Mouse (Mus musculus) intestine, embryonic 16.5 days (tissue): ENCODE data around the gene Ano8. TPM values are rescaled to one million over a fixed set of nuclear protein-coding genes. Genes with fewer than 3 reads are reported as not detected.

ENCODE experiments used
- ATAC-seq: fragments of 200-750 bp; cut with Nextera tagmentation; 2 replicates; pipeline ENCODE4 v1.8.0; 2017; ENCODE audit warnings: moderate TSS enrichment, moderate library complexity
- H3K27ac ChIP-seq: fragments of 300-500 bp; sonication (generic); 2 replicates; pipeline ENCODE4 v1.5.1; 2014; ENCODE audit warnings: mild to moderate bottlenecking, low read length
- H3K27me3 ChIP-seq: fragments of 300-500 bp; sonication (generic); replicated peaks from 2 replicates; pipeline ENCODE4 v1.6.1; 2014; ENCODE audit warnings: low read length, control low read depth, mixed read lengths; ENCODE audit not compliant: control insufficient read depth, insufficient read depth
- H3K36me3 ChIP-seq: fragments of 300-500 bp; sonication (generic); 2 replicates; pipeline ENCODE4 v1.6.1; 2014; ENCODE audit warnings: low read length, control low read depth; ENCODE audit not compliant: control insufficient read depth, insufficient read depth
- H3K4me1 ChIP-seq: fragments of 300-500 bp; sonication (generic); 2 replicates; pipeline ENCODE4 v1.6.1; 2014; ENCODE audit warnings: low read length, control low read depth, mixed read lengths; ENCODE audit not compliant: control insufficient read depth, insufficient read depth
- H3K4me2 ChIP-seq: fragments of 300-500 bp; sonication (generic); 2 replicates; pipeline ENCODE4 v1.6.1; 2014; ENCODE audit warnings: low read depth, low read length, control low read depth
- H3K4me3 ChIP-seq: fragments of 300-500 bp; sonication (generic); 2 replicates; pipeline ENCODE4 v1.5.1; 2014; ENCODE audit warnings: mild to moderate bottlenecking, low read length
- H3K9ac ChIP-seq: fragments of 300-500 bp; sonication (generic); 2 replicates; pipeline ENCODE4 v1.6.1; 2014; ENCODE audit warnings: low read depth, low read length
- H3K9me3 ChIP-seq: fragments of 300-500 bp; sonication (generic); 2 replicates; pipeline ENCODE4 v1.6.1; 2016; ENCODE audit warnings: low read length, control low read depth; ENCODE audit not compliant: control insufficient read depth
- whole genome bisulfite sequencing: fragments of 180-500 bp; shearing (Covaris S2); extraction: QIAGEN DNeasy Blood & Tissue Kit; methylation state at CpG from one replicate; pipeline ENCODE4 v1.1.7; 2014; 5-methylcytosine and 5-hydroxymethylcytosine counted together
- polyA plus RNA-seq: library from polyadenylated mRNA; unstranded; fragments of >200 nt; fragmentation: Nextera tagmentation; extraction: Ambion mirVana; gene quantifications from 2 replicates; pipeline ENCODE4 v1.2.1, GENCODE M21; 2015

Gene Ano8
- polyA plus RNA-seq, 1 experiment from 2014 or later: 0.20 TPM

- ATAC-seq: no peak
These were observed 19.6 kb upstream of the Ano8 start for GRCm38 (mm10) chr8:71505326-71505725.

GRCm38 (mm10) chr8:71504349-71504748 lies 18.6 kb upstream of the Ano8 start:
- no peak overlapping the region for H3K27ac ChIP-seq
- H3K4me2 ChIP-seq: no peak overlapping the region
- H3K9ac ChIP-seq: no peak overlapping the region
- H3K4me1 ChIP-seq: peaks cover 13% of the 10 kb centered on the region
- H3K27me3 ChIP-seq: peaks cover 29% of the 10 kb centered on the region
- no peak overlapping the region for H3K4me3 ChIP-seq
- H3K9me3 ChIP-seq: no peaks in the 10 kb centered on the region
- WGBS: 84% methylated on average over 4 of the region's 4 CpGs
- no peaks in the 10 kb centered on the region for H3K36me3 ChIP-seq
- no peak for ATAC-seq

More at GRCm38 (mm10) chr8:71505326-71505725, 19.6 kb upstream of the Ano8 start:
- Histone ChIP-seq H3K9ac (no peak overlapping the region), H3K4me3 (no peak overlapping the region), H3K9me3 (no peaks in the 10 kb centered on the region), H3K27me3 (peaks cover 29% of the 10 kb centered on the region), H3K4me2 (no peak overlapping the region), H3K27ac (no peak overlapping the region), H3K36me3 (no peaks in the 10 kb centered on the region), H3K4me1 (peaks cover 16% of the 10 kb centered on the region; the same call in 1 of the 2 replicates)
- WGBS: 88% methylated on average over 4 of the region's 4 CpGs

DNA sequence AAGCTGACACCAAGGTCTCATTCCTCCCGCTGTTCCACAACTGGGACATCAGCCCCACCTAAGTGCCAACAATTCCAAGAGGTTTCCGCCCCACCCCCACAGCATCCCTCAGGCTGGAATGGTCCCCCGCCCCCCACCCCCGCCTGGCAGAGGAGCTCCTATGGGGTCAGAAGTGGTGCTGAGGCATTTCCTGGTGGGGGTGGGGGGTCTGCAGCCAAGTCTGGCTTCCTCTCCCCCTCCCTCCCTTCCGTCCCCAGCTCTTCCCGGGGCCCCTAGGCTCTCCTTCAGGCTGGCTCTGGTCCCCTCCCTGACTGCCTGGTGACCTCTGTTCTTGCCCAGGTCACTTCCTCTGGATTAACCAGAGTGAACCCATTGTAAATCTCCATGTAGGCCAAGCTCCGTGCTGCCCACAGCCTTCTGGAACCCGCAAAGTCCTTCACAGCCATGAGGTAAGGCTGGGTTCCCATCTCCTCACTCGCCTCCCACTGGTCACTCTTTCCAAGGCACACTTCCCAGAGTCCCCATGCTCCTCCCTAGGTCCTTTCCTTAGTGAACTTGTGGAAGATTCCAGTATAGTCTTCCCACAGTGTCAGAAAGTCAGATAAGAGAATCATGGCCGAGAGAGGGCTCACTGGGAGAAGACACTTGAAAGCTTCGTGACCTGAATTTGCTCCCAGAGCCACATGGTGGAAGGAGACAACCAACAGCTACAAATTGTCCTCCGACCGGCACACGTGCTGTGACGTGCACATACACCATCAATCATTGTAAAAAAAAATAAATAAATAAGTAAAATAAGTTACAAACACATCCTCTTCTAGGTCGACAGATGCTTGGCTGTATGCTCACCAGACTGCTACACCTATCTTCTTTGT lies 13.3 kb upstream of the Ano8 start:
- H3K9me3 ChIP-seq: no peaks in the 10 kb centered on the region
- H3K4me2 ChIP-seq: no peak overlapping the region
- no peaks in the 10 kb centered on the region for H3K27me3 ChIP-seq
- peak overlapping the region; percentile 41 for H3K27ac ChIP-seq
- H3K9ac ChIP-seq: no peak overlapping the region
- peaks cover 27% of the 10 kb centered on the region for H3K4me1 ChIP-seq
- 0 out of 2 replicates have a peak, but pooled peaks cover under 1% of the 10 kb centered on the region for H3K36me3 ChIP-seq
- ATAC-seq: peak; percentile 12; the same call in 1 of the 2 replicates
- no peak overlapping the region for H3K4me3 ChIP-seq
- WGBS: 29% methylated on average over 16 of the region's 16 CpGs

DNA sequence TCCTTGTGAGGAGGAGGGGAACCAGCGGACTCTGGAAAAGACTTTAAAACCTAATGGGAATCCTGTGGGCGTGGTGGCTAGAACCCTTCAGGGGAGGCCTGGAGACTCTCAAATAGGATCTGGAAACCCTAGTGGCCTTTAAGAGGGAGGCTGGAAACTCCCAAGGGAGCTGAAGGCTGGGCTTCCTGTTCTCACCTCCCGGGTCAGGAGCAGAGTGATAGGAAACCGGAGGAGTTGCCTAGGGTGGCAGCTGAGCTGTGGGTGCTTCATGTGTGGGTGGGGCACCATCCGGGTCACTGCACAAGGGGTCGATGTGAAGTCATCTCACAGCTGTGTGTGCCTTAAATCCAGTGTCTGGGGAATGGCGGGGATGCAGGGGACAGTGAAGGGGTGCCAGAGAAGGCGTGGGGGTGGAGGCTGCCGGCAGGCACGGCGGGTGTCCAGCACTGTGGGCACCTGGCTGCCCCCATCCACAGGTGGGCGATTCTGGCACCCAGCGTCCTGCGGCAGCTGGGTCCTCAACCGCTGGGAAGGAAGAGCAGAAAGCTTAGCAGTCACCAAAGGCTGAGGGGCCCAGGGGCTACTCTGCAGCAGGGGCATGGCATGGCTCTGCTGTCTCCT lies 12.2 kb upstream of the Ano8 start:
- Histone ChIP-seq H3K36me3 (0 out of 2 replicates have a peak, but pooled peaks cover 2% of the 10 kb centered on the region), H3K4me1 (peaks cover 27% of the 10 kb centered on the region), H3K27ac (peak overlapping the region; percentile 41; the same call in 1 of the 2 replicates), H3K27me3 (no peaks in the 10 kb centered on the region), H3K4me2 (no peak overlapping the region), H3K9ac (peak overlapping the region; percentile 38; the same call in 1 of the 2 replicates), H3K4me3 (no peak overlapping the region), H3K9me3 (no peaks in the 10 kb centered on the region)
- no peak for ATAC-seq
- 19% methylated on average over 15 of the region's 15 CpGs for WGBS

DNA sequence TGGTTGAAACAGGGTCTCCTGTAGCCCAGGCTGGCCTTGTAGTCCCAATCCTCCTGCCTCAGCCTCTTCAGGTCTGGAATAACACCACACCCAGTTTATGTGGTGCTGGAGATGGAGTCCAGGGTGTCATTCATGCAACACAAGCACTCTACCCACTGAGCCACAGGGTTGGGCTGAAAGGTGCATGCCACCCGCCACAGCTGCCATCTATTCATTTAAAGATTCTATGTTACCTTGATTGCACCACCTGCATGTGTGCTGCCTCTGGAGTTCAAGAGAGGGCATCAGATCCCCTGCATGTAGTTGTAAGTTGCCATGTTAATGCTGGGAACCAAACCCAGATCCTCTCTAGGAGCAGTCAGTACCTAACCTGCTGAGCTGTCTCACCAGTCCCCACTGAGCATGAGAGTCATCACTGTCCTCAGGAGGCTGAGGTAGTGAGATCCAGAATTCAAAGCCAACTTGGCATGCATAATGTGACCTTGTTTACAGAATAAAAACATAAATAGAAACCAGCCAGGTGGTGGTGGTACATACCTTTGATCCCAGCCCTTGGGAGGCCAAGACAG lies 11.4 kb upstream of the Ano8 start:
- peaks cover 9% of the 10 kb centered on the region; the same call in 1 of the 2 replicates for H3K36me3 ChIP-seq
- H3K4me1 ChIP-seq: peaks cover 27% of the 10 kb centered on the region
- no peak for ATAC-seq
- H3K4me3 ChIP-seq: no peak overlapping the region
- no peak overlapping the region for H3K9ac ChIP-seq
- 96% methylated on average over 1 of the region's 1 CpGs for WGBS
- H3K27ac ChIP-seq: no peak overlapping the region
- no peaks in the 10 kb centered on the region for H3K9me3 ChIP-seq
- no peak overlapping the region for H3K4me2 ChIP-seq
- H3K27me3 ChIP-seq: no peaks in the 10 kb centered on the region

- Histone ChIP-seq H3K4me2 (no peak overlapping the region), H3K4me3 (no peak overlapping the region), H3K9me3 (no peaks in the 10 kb centered on the region), H3K9ac (0 out of 2 replicates have a peak overlapping the region, but pooled peaks have one; percentile 22), H3K27me3 (no peaks in the 10 kb centered on the region), H3K4me1 (peaks cover 27% of the 10 kb centered on the region), H3K36me3 (peaks cover 10% of the 10 kb centered on the region; the same call in 1 of the 2 replicates), H3K27ac (peak overlapping the region; percentile 60)
- peak; percentile 24; the same call in 1 of the 2 replicates for ATAC-seq
- 44% methylated on average over 11 of the region's 11 CpGs for WGBS
These were observed 10.7 kb upstream of the Ano8 start for GRCm38 (mm10) chr8:71496481-71496880.

GRCm38 (mm10) chr8:71495811-71496210 lies 10.0 kb upstream of the Ano8 start:
- no peak for ATAC-seq
- H3K27ac ChIP-seq: peak overlapping the region; percentile 60
- WGBS: 79% methylated on average over 5 of the region's 5 CpGs
- H3K9ac ChIP-seq: no peak overlapping the region
- peaks cover 27% of the 10 kb centered on the region for H3K4me1 ChIP-seq
- H3K36me3 ChIP-seq: peaks cover 11% of the 10 kb centered on the region; the same call in 1 of the 2 replicates
- no peaks in the 10 kb centered on the region for H3K27me3 ChIP-seq
- no peaks in the 10 kb centered on the region for H3K9me3 ChIP-seq
- H3K4me3 ChIP-seq: no peak overlapping the region
- no peak overlapping the region for H3K4me2 ChIP-seq

- 19% methylated on average over 16 of the region's 16 CpGs for WGBS
- no peak overlapping the region for H3K4me2 ChIP-seq
These were observed 9.3 kb upstream of the Ano8 start for GRCm38 (mm10) chr8:71495039-71495438.

GRCm38 (mm10) chr8:71488454-71488853 lies 2.7 kb upstream of the Ano8 start:
- H3K4me3 ChIP-seq: peak overlapping the region; percentile 62
- H3K4me2 ChIP-seq: peak overlapping the region; percentile 99
- H3K27ac ChIP-seq: peak overlapping the region; percentile 95
- H3K36me3 ChIP-seq: peaks cover 12% of the 10 kb centered on the region; the same call in 1 of the 2 replicates
- peak; percentile 82 for ATAC-seq
- WGBS: under 1% methylated on average over 22 of the region's 22 CpGs
- H3K4me1 ChIP-seq: peaks cover 24% of the 10 kb centered on the region
- peak overlapping the region; percentile 85 for H3K9ac ChIP-seq
- no peaks in the 10 kb centered on the region for H3K27me3 ChIP-seq
- H3K9me3 ChIP-seq: no peaks in the 10 kb centered on the region

More at GRCm38 (mm10) chr8:71495039-71495438, 9.3 kb upstream of the Ano8 start:
- peaks cover 27% of the 10 kb centered on the region for H3K4me1 ChIP-seq
- H3K36me3 ChIP-seq: peaks cover 14% of the 10 kb centered on the region; the same call in 1 of the 2 replicates
- peak; percentile 61 for ATAC-seq
- H3K27ac ChIP-seq: peak overlapping the region; percentile 37; the same call in 1 of the 2 replicates
- H3K27me3 ChIP-seq: no peaks in the 10 kb centered on the region
- H3K4me3 ChIP-seq: no peak overlapping the region
- H3K9me3 ChIP-seq: no peaks in the 10 kb centered on the region
- H3K9ac ChIP-seq: no peak overlapping the region
